Mouse (Mus musculus): Measurements from ENCODE around the gene Nek7. TPM values are rescaled to one million over a fixed set of nuclear protein-coding genes. Genes with fewer than 3 reads are reported as not detected.

Nek7 gene
- 186 TPM for polyA plus RNA-seq (2014; fragmentation: Illumina TruSeq; extraction: RNeasy Lipid Tissue Mini Kit (QIAGEN cat#74804); ENCODE audit: low read depth, low replicate concordance)

DNA sequence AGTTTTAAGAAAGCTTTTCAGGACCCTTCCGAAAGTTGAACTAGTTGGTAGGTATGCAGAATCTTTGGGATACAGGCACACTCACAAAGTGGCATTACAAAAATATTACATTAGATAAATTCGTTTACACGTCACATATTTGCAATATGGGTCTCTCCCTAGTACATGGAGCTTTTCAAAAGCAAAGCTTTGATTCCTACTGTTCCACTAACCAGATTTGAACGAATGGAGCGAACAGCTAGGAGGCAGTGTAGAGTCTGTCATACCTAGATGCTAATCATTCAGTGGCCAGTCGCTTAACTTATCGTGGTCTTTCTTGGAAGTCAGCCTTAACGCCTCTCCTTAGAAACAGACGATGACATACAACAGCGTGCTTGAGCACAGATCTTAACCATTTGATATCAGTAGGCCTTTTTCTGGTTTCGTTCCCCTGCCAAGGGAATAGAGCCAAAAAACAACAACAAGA is at the start of gene Nek7:
TSS of gene Nek7 (minus strand) at position 146 of the 466 bp plus-strand sequence.

Other genes starting within 250 kb of the Nek7 start
- gene Lhx9, start 228.4 kb upstream of the Nek7 start, polyA plus RNA-seq (2014; fragmentation: Illumina TruSeq; extraction: RNeasy Lipid Tissue Mini Kit (QIAGEN cat#74804); ENCODE audit: low read depth, low replicate concordance), result 0.17 TPM
- gene 2310009B15Rik, start 236.7 kb upstream of the Nek7 start, polyA plus RNA-seq (2014; fragmentation: Illumina TruSeq; extraction: RNeasy Lipid Tissue Mini Kit (QIAGEN cat#74804); ENCODE audit: low read depth, low replicate concordance), result 9.6 TPM